Mouse (Mus musculus): ENCODE measurements around the gene Aldh3a2. TPM values are rescaled to one million over a fixed set of nuclear protein-coding genes. Genes with fewer than 3 reads are reported as not detected.

The Aldh3a2 gene
- polyA plus RNA-seq, 1 experiment from 2014 or later = 22.0 TPM

DNA sequence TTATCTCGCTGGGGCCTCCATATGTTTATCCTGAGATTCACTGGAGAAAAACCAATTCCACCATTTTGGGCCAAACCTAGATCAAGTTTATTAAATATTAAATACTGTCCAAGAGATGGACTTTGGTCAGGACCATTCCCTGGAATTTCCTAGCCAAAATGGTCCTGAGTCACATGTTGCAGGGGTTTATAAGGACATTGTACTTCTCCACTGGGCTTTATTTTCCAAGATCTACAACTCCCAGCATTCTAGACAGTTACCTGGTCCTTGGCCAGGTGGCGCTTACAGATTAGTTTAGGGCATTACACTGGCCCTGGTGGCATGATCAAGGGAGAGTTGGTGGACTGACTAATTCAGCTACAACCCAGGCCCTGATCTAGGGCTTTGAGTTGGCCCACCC, 28.3 kb upstream of the Aldh3a2 start:
- no peak overlapping the region for H3K4me3 ChIP-seq (replicated peaks)
- no peaks in the 10 kb centered on the region for H3K27me3 ChIP-seq
- H3K9me3 ChIP-seq = no peaks in the 10 kb centered on the region
- peaks cover 1% of the 10 kb centered on the region for H3K4me1 ChIP-seq
- WGBS = 82% methylated on average over 2 of the region's 2 CpGs
- H3K27ac ChIP-seq = no peak overlapping the region
- no peaks in the 10 kb centered on the region for H3K36me3 ChIP-seq (replicated peaks)
- no peak overlapping the region for H3K4me2 ChIP-seq
- H3K9ac ChIP-seq = no peak overlapping the region
- no peak for ATAC-seq (ENCODE audit: low FRiP score)

DNA sequence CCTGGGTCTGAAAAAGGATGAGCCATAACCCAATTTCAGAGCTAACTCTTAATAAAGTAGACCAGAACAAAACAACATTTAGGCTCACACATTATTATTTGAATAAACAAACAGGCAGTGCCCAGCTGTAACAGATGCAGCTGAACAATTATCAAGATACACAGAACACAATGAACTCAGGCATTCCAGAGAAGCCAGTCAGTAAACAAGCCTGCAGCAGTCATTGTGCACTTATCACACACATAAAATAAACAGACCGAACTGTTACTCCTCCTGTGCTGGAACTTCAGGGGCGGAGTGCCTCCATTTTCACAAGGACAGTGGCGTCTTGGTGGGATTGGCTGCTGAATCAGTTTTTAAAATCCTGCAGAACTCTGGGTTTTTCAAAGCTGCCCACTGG, 27.2 kb upstream of the Aldh3a2 start:
- 89% methylated on average over 3 of the region's 3 CpGs for WGBS
- Histone ChIP-seq H3K36me3 (replicated peaks) (no peaks in the 10 kb centered on the region), H3K9me3 (no peaks in the 10 kb centered on the region), H3K4me2 (no peak overlapping the region), H3K27me3 (no peaks in the 10 kb centered on the region), H3K4me3 (replicated peaks) (no peak overlapping the region), H3K9ac (no peak overlapping the region), H3K27ac (no peak overlapping the region), H3K4me1 (no peaks in the 10 kb centered on the region)
- no peak for ATAC-seq (ENCODE audit: low FRiP score)

DNA sequence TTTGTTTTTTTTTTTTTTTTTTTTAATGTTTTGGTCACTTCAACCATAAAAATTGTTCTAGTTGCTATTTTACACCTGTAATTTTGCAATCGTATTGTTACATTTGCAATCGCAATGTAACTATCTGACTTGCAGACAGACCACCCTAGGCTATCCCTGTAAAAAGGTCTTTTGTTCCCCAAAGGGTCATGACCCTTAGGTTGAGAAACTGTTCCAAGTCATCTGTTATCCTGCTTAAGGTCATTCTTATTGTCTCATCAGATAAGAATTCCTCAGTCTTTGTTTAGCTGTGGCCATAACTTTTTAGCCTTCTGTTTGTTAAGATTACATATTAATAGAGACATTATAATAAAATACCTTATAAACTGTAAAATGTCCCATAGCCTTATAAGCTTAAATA, 26.0 kb upstream of the Aldh3a2 start:
- Histone ChIP-seq H3K27ac (no peak overlapping the region), H3K9ac (no peak overlapping the region), H3K4me3 (replicated peaks) (no peak overlapping the region), H3K27me3 (no peaks in the 10 kb centered on the region), H3K4me2 (no peak overlapping the region), H3K9me3 (no peaks in the 10 kb centered on the region), H3K36me3 (replicated peaks) (no peaks in the 10 kb centered on the region), H3K4me1 (no peaks in the 10 kb centered on the region)
- WGBS = 53% methylated on average over 2 of the region's 2 CpGs
- ATAC-seq (ENCODE audit: low FRiP score) = no peak

DNA sequence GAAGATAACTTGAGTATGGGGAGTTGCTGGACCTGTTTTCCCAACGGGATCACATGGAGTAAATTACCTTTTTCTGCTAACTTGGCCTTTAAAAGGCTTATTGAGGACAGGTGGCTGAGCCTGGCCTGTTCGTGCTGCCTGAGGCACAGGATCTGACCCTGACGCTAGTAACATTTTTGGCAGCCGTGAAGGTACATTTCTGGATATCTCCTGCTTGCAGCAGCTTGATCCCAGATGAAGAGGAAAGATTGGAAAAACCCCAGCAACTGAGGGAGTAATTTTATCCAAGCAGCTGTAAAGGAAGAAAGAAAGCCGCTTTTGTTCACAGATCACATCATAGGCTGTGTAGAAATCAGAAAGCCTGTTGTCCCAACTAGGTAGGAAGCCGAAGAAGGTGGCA, 17.1 kb upstream of the Aldh3a2 start:
- 79% methylated on average over 6 of the region's 6 CpGs for WGBS
- no peak overlapping the region for H3K27ac ChIP-seq
- ATAC-seq (ENCODE audit: low FRiP score) = no peak
- no peaks in the 10 kb centered on the region for H3K9me3 ChIP-seq
- H3K4me3 ChIP-seq (replicated peaks) = no peak overlapping the region
- no peaks in the 10 kb centered on the region for H3K36me3 ChIP-seq (replicated peaks)
- H3K9ac ChIP-seq = no peak overlapping the region
- H3K4me2 ChIP-seq = no peak overlapping the region
- no peaks in the 10 kb centered on the region for H3K4me1 ChIP-seq
- no peaks in the 10 kb centered on the region for H3K27me3 ChIP-seq

DNA sequence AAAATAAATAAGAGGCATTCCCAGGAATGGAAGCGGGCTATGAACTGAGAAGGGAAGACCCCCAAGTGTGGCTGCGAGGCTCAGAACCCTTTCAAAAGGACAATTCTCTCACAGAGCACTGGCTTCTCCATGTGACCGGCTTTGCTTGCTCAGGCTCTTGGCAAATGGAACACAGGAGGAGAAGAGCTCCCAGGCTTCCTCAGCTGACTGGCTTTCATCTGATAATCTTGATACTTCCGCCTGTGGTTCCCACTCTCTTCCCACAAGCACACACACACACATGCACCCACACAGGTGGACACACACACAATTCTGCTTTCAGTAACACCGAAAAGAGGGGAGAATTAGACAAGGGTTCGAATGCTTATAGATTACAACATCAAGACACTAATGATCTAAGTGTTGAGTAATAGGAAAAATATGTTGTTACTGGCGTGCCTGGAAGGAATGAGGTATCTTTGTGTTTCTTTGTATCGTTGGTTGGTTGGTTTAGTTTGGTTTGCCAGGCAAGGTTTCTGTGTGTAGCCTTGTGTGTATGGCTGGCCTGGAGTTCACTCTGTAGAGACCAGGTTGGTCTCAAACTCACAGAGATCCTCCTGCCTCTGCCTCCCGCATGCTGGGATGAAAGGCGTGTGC, 16.3 kb upstream of the Aldh3a2 start:
- Histone ChIP-seq H3K4me2 (no peak overlapping the region), H3K4me1 (no peaks in the 10 kb centered on the region), H3K27me3 (no peaks in the 10 kb centered on the region), H3K36me3 (replicated peaks) (no peaks in the 10 kb centered on the region), H3K9me3 (no peaks in the 10 kb centered on the region), H3K27ac (no peak overlapping the region), H3K4me3 (replicated peaks) (no peak overlapping the region), H3K9ac (no peak overlapping the region)
- WGBS = 89% methylated on average over 10 of the region's 10 CpGs
- ATAC-seq (ENCODE audit: low FRiP score) = no peak

DNA sequence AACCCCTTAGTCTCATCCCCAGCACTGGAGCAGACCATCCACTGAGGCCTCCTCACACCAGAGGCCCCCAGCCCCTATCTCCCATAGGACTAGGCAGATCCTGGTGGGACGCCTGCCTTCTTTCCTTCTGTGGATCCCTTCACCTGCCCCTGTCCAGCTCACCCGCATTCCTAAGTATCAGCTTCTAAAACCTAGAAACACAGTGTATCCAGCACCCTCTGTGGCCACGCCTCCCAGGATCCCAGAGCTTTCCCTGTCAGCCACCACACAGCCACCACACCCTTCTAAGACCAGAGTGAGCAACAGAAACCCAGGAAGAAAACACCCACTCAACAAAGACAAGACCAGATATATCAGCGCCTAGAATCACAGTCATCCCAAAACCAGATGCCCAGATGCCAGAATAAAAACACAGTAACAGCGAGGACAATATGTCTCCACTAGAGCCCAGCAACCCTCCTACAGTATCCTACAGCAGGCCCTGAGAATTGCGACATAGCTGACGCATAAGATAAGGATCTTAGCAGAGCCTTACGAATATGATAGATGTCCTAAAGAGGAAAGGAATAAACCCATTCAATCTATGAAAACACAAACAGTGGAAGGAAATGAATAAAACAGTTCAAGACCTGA, 11.3 kb upstream of the Aldh3a2 start:
- WGBS = 89% methylated on average over 8 of the region's 8 CpGs
- Histone ChIP-seq H3K27me3 (no peaks in the 10 kb centered on the region), H3K9ac (no peak overlapping the region), H3K4me3 (replicated peaks) (no peak overlapping the region), H3K9me3 (no peaks in the 10 kb centered on the region), H3K36me3 (replicated peaks) (no peaks in the 10 kb centered on the region), H3K4me2 (no peak overlapping the region), H3K4me1 (no peaks in the 10 kb centered on the region), H3K27ac (no peak overlapping the region)
- ATAC-seq (ENCODE audit: low FRiP score) = no peak

DNA sequence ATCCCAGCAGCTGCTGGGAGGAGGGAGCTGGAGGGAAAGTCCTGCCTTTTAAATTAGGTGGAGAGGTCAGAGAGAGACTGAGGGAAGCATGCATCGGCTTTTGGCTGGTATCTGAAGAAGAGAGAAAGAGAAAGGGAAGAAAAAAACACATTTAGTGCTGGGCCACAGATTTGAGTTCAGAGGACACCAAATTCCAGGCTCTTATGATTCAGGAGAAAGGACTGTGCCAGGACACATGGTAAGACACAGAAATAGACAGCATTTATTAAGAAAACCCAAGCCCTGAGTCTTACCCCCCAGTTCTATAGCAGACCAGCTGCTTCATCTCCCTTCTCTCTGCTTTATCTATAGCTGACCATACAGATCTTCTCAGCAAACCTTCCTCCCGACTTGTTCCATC, 10.7 kb upstream of the Aldh3a2 start:
- Histone ChIP-seq H3K4me3 (replicated peaks) (no peak overlapping the region), H3K4me2 (no peak overlapping the region), H3K36me3 (replicated peaks) (no peaks in the 10 kb centered on the region), H3K9ac (no peak overlapping the region), H3K27ac (no peak overlapping the region), H3K27me3 (no peaks in the 10 kb centered on the region), H3K9me3 (no peaks in the 10 kb centered on the region), H3K4me1 (no peaks in the 10 kb centered on the region)
- 88% methylated on average over 2 of the region's 2 CpGs for WGBS
- ATAC-seq (ENCODE audit: low FRiP score) = no peak

DNA sequence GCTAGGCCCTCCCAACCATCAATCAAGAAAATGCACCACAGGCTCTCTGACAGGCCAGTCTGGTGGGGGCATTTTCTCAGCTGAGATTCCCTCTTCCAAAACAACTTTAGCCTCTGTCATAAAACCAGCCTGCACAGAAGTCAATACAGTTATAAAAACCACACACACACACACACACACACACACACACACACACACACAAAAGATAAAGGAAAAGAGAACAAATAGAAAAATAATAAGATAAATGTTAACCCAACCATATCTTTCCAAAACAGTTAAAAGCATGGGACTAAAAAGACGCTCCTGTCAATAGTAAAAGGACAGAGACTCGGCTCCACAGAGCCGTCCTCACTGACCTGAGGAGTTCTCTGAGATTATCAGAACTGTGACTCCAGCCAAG, 9.2 kb upstream of the Aldh3a2 start:
- WGBS = 81% methylated on average over 3 of the region's 3 CpGs
- Histone ChIP-seq H3K4me1 (no peaks in the 10 kb centered on the region), H3K27ac (no peak overlapping the region), H3K9me3 (no peaks in the 10 kb centered on the region), H3K36me3 (replicated peaks) (no peaks in the 10 kb centered on the region), H3K4me2 (no peak overlapping the region), H3K4me3 (replicated peaks) (no peak overlapping the region), H3K9ac (no peak overlapping the region), H3K27me3 (no peaks in the 10 kb centered on the region)
- no peak for ATAC-seq (ENCODE audit: low FRiP score)

DNA sequence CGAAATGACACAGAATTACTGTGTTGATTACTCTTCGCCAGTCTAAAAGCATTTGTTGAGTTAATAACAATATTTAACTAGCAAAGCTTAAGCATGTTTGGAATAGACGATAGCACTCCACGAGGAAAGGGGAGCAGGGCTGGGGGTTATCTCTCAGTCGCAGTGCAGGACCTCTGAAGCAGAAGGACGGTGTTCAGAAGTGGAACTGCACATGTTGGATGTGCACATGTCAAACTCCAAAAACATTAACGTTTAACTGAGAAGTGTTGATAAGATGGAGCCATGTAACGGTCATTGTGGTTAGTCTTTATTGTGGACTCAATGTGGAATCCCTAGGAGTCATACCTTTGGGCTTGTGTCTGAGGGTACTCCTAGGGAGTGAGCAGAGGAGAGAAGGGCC, 7.8 kb upstream of the Aldh3a2 start:
- no peak overlapping the region for H3K4me2 ChIP-seq
- WGBS = 82% methylated on average over 8 of the region's 8 CpGs
- no peak overlapping the region for H3K9ac ChIP-seq
- H3K4me1 ChIP-seq = no peaks in the 10 kb centered on the region
- no peak for ATAC-seq (ENCODE audit: low FRiP score)
- no peaks in the 10 kb centered on the region for H3K9me3 ChIP-seq
- 0 out of 2 replicates have a peak, but pooled peaks cover 4% of the 10 kb centered on the region for H3K27me3 ChIP-seq
- H3K27ac ChIP-seq = no peak overlapping the region
- H3K36me3 ChIP-seq (replicated peaks) = no peaks in the 10 kb centered on the region
- H3K4me3 ChIP-seq (replicated peaks) = no peak overlapping the region

DNA sequence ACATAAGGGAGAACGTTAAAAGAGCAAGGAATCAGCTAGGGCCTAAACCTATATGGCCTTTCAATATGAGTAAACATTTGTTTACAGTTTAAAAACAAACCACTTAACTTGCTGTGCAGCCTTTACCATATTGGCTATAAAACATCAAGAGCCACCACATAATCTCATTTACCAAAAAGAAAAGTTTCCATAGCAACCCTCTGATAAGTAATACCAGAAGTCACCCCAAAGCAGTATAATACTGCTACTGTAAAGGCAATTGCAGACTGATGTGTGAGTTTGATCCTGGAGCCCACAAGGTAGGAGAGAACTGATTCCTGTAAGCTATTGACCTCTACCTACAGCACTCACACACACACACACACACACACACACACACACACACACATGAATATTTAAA, 7.2 kb upstream of the Aldh3a2 start:
- no peak overlapping the region for H3K9ac ChIP-seq
- no peak for ATAC-seq (ENCODE audit: low FRiP score)
- WGBS = 82% methylated on average over 1 of the region's 1 CpGs

DNA sequence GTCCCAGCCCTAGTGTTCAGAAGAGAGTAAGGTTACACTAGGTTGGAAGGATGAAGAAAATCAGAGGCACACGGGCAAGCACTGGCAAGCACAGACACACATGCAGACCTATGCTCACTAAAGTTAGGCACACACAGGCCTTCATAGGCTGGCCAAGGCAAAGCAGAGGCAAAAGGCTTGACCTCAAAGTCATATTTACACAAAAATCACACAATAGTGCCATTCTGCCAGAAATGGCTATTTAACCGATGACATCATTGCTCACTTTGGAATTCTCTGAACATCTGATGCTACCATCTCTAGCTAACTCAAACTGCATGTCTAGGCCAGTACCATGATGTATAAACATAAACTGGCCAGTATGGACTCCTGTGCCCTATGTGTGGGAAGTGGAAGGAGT, 6.7 kb upstream of the Aldh3a2 start:
- Histone ChIP-seq H3K27ac (no peak overlapping the region), H3K4me1 (no peaks in the 10 kb centered on the region), H3K4me3 (replicated peaks) (no peak overlapping the region), H3K36me3 (replicated peaks) (no peaks in the 10 kb centered on the region), H3K9me3 (no peaks in the 10 kb centered on the region), H3K27me3 (peaks cover 4% of the 10 kb centered on the region; the same call in 1 of the 2 replicates), H3K4me2 (no peak overlapping the region), H3K9ac (no peak overlapping the region)
- WGBS = 85% methylated on average over 2 of the region's 2 CpGs
- ATAC-seq (ENCODE audit: low FRiP score) = no peak

More for the DNA sequence above, 7.2 kb upstream of the Aldh3a2 start:
- no peaks in the 10 kb centered on the region for H3K9me3 ChIP-seq
- H3K27me3 ChIP-seq = 0 out of 2 replicates have a peak, but pooled peaks cover 4% of the 10 kb centered on the region
- H3K4me3 ChIP-seq (replicated peaks) = no peak overlapping the region
- H3K27ac ChIP-seq = no peak overlapping the region
- H3K4me2 ChIP-seq = no peak overlapping the region
- no peaks in the 10 kb centered on the region for H3K36me3 ChIP-seq (replicated peaks)
- no peaks in the 10 kb centered on the region for H3K4me1 ChIP-seq

DNA sequence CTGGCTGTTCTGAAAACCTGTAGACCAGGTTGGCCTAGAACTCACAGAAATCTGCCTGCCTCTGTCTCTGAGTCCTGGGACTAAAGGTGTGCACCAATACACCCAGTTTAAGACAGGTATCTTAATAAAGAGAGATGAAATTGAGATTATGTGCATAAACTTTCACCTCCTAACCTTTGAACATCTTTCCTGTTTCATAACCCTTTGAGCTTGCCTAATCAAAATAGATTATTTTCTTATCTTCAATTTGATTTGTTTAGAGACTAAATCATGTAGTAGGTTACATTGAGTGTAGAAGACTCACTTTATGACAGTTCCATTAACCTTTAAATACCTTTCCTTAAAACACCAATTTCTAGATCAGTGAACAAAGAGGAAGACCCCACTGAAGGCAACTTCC, 4.3 kb upstream of the Aldh3a2 start:
- Histone ChIP-seq H3K27ac (no peak overlapping the region), H3K27me3 (peaks cover 13% of the 10 kb centered on the region), H3K9me3 (no peaks in the 10 kb centered on the region), H3K4me2 (no peak overlapping the region), H3K4me3 (replicated peaks) (no peak overlapping the region), H3K9ac (no peak overlapping the region), H3K4me1 (peaks cover 5% of the 10 kb centered on the region), H3K36me3 (replicated peaks) (no peaks in the 10 kb centered on the region)
- no peak for ATAC-seq (ENCODE audit: low FRiP score)

DNA sequence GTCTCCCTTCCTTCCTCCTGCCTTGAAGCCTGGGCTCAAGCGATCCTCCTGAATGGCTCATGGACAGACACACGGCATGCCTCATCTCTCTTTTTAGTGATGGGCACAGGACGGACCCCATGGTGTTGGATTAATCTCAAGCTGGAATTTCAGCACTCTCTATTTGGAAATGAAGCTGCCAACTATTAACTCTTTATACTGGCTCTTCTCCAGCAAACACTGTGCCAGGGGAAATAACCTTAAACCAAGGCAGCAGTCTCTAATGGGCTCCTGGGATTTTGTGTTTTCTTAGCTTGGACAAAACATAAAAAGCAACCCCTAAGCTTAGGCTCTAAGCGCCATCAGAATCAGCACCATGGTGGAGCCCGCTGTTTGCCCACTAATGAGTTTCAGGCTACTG, 3.1 kb upstream of the Aldh3a2 start:
- WGBS = 84% methylated on average over 5 of the region's 5 CpGs
- ATAC-seq (ENCODE audit: low FRiP score) = no peak
- peaks cover 13% of the 10 kb centered on the region for H3K27me3 ChIP-seq

More for the DNA sequence above, 3.1 kb upstream of the Aldh3a2 start:
- H3K4me3 ChIP-seq (replicated peaks) = no peak overlapping the region
- H3K4me1 ChIP-seq = peaks cover 15% of the 10 kb centered on the region
- H3K9me3 ChIP-seq = no peaks in the 10 kb centered on the region
- H3K4me2 ChIP-seq = no peak overlapping the region
- H3K36me3 ChIP-seq (replicated peaks) = no peaks in the 10 kb centered on the region
- no peak overlapping the region for H3K27ac ChIP-seq
- no peak overlapping the region for H3K9ac ChIP-seq
